In the genomic region with DNA sequence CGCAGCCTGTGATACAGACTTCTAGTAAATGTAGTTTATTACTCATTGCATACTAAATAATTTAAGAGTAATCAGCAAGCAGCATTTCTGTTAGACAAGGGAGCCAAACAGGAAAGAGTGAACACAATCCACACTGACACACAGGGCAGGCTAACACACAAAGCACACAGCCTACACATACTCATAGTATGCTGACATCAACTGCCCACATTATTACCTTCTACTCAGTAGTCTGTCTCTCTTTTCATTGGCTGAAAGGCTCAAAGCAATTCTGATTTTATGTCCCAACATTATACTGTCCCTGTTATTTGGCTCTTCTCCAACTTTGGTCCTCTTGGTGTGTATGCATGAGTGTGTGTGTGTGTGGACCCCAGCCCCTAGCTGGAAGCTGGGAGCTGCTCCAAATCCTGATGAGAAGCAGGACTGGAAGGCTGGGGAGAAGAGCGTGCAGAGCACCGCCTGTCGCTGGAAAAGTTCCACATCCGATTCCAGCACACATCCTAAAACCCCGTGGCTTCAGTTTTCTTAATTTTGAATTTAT, we compare ENCODE assay signal across 23 mouse cellular contexts.
DNase-seq lines count a peak whose midpoint lies in the region; ATAC-seq and TF ChIP-seq lines count a peak whose summit lies in the region.
"Had no signal": no experiment of that assay in that cellular context is flagged by ENCODE, and none has a peak within 500 bp of the region (broad histone marks: within the 10 kb centered on the region; RNA-seq: fewer than 3 reads in every experiment).

No protein-coding gene starts in this region.

- H3K4me2 ChIP-seq in forebrain, embryonic 14.5 days (ENCODE audit: low read length): no peak overlapping the region
- no peak overlapping the region for H3K4me2 ChIP-seq in forebrain, embryonic 11.5 days (ENCODE audit: low read depth, low read length, severe bottlenecking)
- no peak overlapping the region for H3K4me2 ChIP-seq in hindbrain, embryonic 15.5 days
- H3K4me2 ChIP-seq in hindbrain, postnatal 0 days (ENCODE audit: low read depth, low read length): no peak overlapping the region
- no peak overlapping the region for H3K4me2 ChIP-seq in midbrain, embryonic 15.5 days
- H3K4me2 ChIP-seq in midbrain, embryonic 16.5 days (ENCODE audit: low read length): no peak overlapping the region
- H3K4me2 ChIP-seq in stomach, embryonic 15.5 days: no peak overlapping the region
- H3K4me2 ChIP-seq: embryonic facial prominence, embryonic 13.5 days; heart, embryonic 13.5 days; limb, embryonic 15.5 days; midbrain, embryonic 13.5 days had no signal

- H3K4me1 ChIP-seq in forebrain, embryonic 14.5 days (ENCODE audit: control insufficient read depth, insufficient read depth, low read length): no peaks in the 10 kb centered on the region
- H3K4me1 ChIP-seq in forebrain, embryonic 11.5 days (replicated peaks; ENCODE audit: control insufficient read depth, insufficient read depth, low read length): no peaks in the 10 kb centered on the region
- no peaks in the 10 kb centered on the region for H3K4me1 ChIP-seq in hindbrain, embryonic 15.5 days (replicated peaks)
- H3K4me1 ChIP-seq in hindbrain, postnatal 0 days (ENCODE audit: insufficient read depth, low read length): no peaks in the 10 kb centered on the region
- no peaks in the 10 kb centered on the region for H3K4me1 ChIP-seq in midbrain, embryonic 15.5 days
- no peaks in the 10 kb centered on the region for H3K4me1 ChIP-seq in midbrain, embryonic 16.5 days (ENCODE audit: control insufficient read depth, insufficient read depth, low read length)
- H3K4me1 ChIP-seq in stomach, embryonic 15.5 days: no peaks in the 10 kb centered on the region
- H3K4me1 ChIP-seq: embryonic facial prominence, embryonic 13.5 days; midbrain, embryonic 13.5 days had no signal

- no peaks in the 10 kb centered on the region for H3K9me3 ChIP-seq in forebrain, embryonic 14.5 days (replicated peaks; ENCODE audit: control insufficient read depth, low read length)
- no peaks in the 10 kb centered on the region for H3K9me3 ChIP-seq in forebrain, embryonic 11.5 days (ENCODE audit: control insufficient read depth, low read length)
- no peaks in the 10 kb centered on the region for H3K9me3 ChIP-seq in hindbrain, embryonic 15.5 days
- H3K9me3 ChIP-seq in hindbrain, postnatal 0 days (ENCODE audit: low read length): no peaks in the 10 kb centered on the region
- no peaks in the 10 kb centered on the region for H3K9me3 ChIP-seq in midbrain, embryonic 15.5 days
- H3K9me3 ChIP-seq in midbrain, embryonic 16.5 days (replicated peaks; ENCODE audit: control insufficient read depth, low read length, poor library complexity, severe bottlenecking): no peaks in the 10 kb centered on the region
- no peaks in the 10 kb centered on the region for H3K9me3 ChIP-seq in stomach, embryonic 15.5 days
- H3K9me3 ChIP-seq: embryonic facial prominence, embryonic 13.5 days; heart, embryonic 13.5 days; limb, embryonic 15.5 days; megakaryocyte, embryonic 14.5 days; midbrain, embryonic 13.5 days had no signal

- 87% methylated on average over 6 of the region's 6 CpGs for WGBS in forebrain, embryonic 14.5 days
- WGBS in forebrain, embryonic 11.5 days: 97% methylated on average over 6 of the region's 6 CpGs
- WGBS in hindbrain, embryonic 15.5 days: 75% methylated on average over 6 of the region's 6 CpGs
- WGBS in hindbrain, postnatal 0 days: 66% methylated on average over 6 of the region's 6 CpGs
- WGBS in midbrain, embryonic 15.5 days: 90% methylated on average over 6 of the region's 6 CpGs
- WGBS in midbrain, embryonic 16.5 days: 90% methylated on average over 6 of the region's 6 CpGs
- WGBS in stomach, embryonic 15.5 days: 69% methylated on average over 6 of the region's 6 CpGs

- TF ChIP-seq CTCF in hindbrain, postnatal 0 days (IDR thresholded peaks at IDR 0.05; ENCODE audit: low read depth): no peak

- H3K27me3 ChIP-seq in forebrain, embryonic 14.5 days (replicated peaks; ENCODE audit: control insufficient read depth, insufficient read depth, low read length): no peaks in the 10 kb centered on the region
- H3K27me3 ChIP-seq in forebrain, embryonic 11.5 days (ENCODE audit: control insufficient read depth, insufficient read depth, low read length): no peaks in the 10 kb centered on the region
- H3K27me3 ChIP-seq in hindbrain, embryonic 15.5 days: no peaks in the 10 kb centered on the region
- no peaks in the 10 kb centered on the region for H3K27me3 ChIP-seq in hindbrain, postnatal 0 days (ENCODE audit: insufficient read depth, low read length)
- H3K27me3 ChIP-seq in midbrain, embryonic 15.5 days (replicated peaks): no peaks in the 10 kb centered on the region
- no peaks in the 10 kb centered on the region for H3K27me3 ChIP-seq in midbrain, embryonic 16.5 days (ENCODE audit: control insufficient read depth, insufficient read depth, low read depth, low read length)
- no peaks in the 10 kb centered on the region for H3K27me3 ChIP-seq in stomach, embryonic 15.5 days (replicated peaks)
- H3K27me3 ChIP-seq: embryonic facial prominence, embryonic 13.5 days; heart, embryonic 13.5 days; limb, embryonic 15.5 days; megakaryocyte, embryonic 14.5 days; midbrain, embryonic 13.5 days had no signal

- ATAC-seq in forebrain, embryonic 14.5 days: 0 out of 2 replicates have a peak, but pooled peaks have one; percentile 20
- no peak for ATAC-seq in forebrain, embryonic 11.5 days (replicated peaks; ENCODE audit: low FRiP score)
- ATAC-seq in hindbrain, embryonic 15.5 days (ENCODE audit: low FRiP score, low read depth): peak; percentile 50
- ATAC-seq in hindbrain, postnatal 0 days: no peak
- ATAC-seq in midbrain, embryonic 15.5 days (replicated peaks): 0 out of 2 replicates have a peak, but pooled peaks have one; percentile 39
- ATAC-seq in midbrain, embryonic 16.5 days: no peak
- peak; percentile 19; the same call in 1 of the 2 replicates for ATAC-seq in stomach, embryonic 15.5 days (ENCODE audit: insufficient read depth, low FRiP score, low read depth)
- ATAC-seq in granulocyte monocyte progenitor cell, adult 5-6 weeks (replicated peaks; ENCODE audit: poor library complexity, severe bottlenecking): no peak
- ATAC-seq: midbrain, embryonic 13.5 days had no signal

- H3K9ac ChIP-seq in forebrain, embryonic 14.5 days (ENCODE audit: low read length): no peak overlapping the region
- no peak overlapping the region for H3K9ac ChIP-seq in forebrain, embryonic 11.5 days (ENCODE audit: low read length)
- H3K9ac ChIP-seq in hindbrain, embryonic 15.5 days: no peak overlapping the region
- no peak overlapping the region for H3K9ac ChIP-seq in hindbrain, postnatal 0 days (replicated peaks; ENCODE audit: low read length)
- H3K9ac ChIP-seq in midbrain, embryonic 15.5 days: no peak overlapping the region
- H3K9ac ChIP-seq in midbrain, embryonic 16.5 days (ENCODE audit: low read depth, low read length): no peak overlapping the region
- H3K9ac ChIP-seq in stomach, embryonic 15.5 days: no peak overlapping the region
- H3K9ac ChIP-seq: embryonic facial prominence, embryonic 13.5 days; heart, embryonic 13.5 days; limb, embryonic 15.5 days; liver, embryonic 14.5 days; midbrain, embryonic 13.5 days had no signal

- DNase-seq in forebrain, embryonic 14.5 days (ENCODE audit: low spot score): no peak
- no peak for DNase-seq in forebrain, embryonic 11.5 days (ENCODE audit: low spot score)
- no peak for DNase-seq in hindbrain, postnatal 0 days (ENCODE audit: low spot score)
- DNase-seq: adrenal gland, postnatal 10 days; cerebellum, adult 2 months; cerebellum, postnatal 25 days; gastrocnemius, postnatal 10 days; heart, adult 18-20 months; heart, postnatal 14 days; kidney, adult 11 months; kidney, postnatal 4 days; lung, postnatal 36 days had no signal

- H3K4me3 ChIP-seq in forebrain, embryonic 14.5 days (ENCODE audit: low read depth, low read length): no peak overlapping the region
- H3K4me3 ChIP-seq in forebrain, embryonic 11.5 days (ENCODE audit: low read depth, low read length): no peak overlapping the region
- no peak overlapping the region for H3K4me3 ChIP-seq in hindbrain, embryonic 15.5 days
- no peak overlapping the region for H3K4me3 ChIP-seq in hindbrain, postnatal 0 days (ENCODE audit: low read length)
- no peak overlapping the region for H3K4me3 ChIP-seq in midbrain, embryonic 15.5 days
- H3K4me3 ChIP-seq in midbrain, embryonic 16.5 days (ENCODE audit: low read depth, low read length): no peak overlapping the region
- no peak overlapping the region for H3K4me3 ChIP-seq in stomach, embryonic 15.5 days (replicated peaks)
- H3K4me3 ChIP-seq: embryonic facial prominence, embryonic 13.5 days; heart, embryonic 13.5 days; limb, embryonic 15.5 days; megakaryocyte, embryonic 14.5 days; midbrain, embryonic 13.5 days had no signal

- peaks cover 38% of the 10 kb centered on the region for H3K36me3 ChIP-seq in forebrain, embryonic 14.5 days (ENCODE audit: control insufficient read depth, insufficient read depth, low read length)
- H3K36me3 ChIP-seq in forebrain, embryonic 11.5 days (ENCODE audit: control insufficient read depth, insufficient read depth, low read length): peaks cover 3% of the 10 kb centered on the region; the same call in 1 of the 2 replicates
- H3K36me3 ChIP-seq in hindbrain, embryonic 15.5 days: no peaks in the 10 kb centered on the region
- H3K36me3 ChIP-seq in hindbrain, postnatal 0 days (ENCODE audit: insufficient read depth, low read length): 0 out of 2 replicates have a peak, but pooled peaks cover 7% of the 10 kb centered on the region
- H3K36me3 ChIP-seq in midbrain, embryonic 15.5 days (replicated peaks): no peaks in the 10 kb centered on the region
- H3K36me3 ChIP-seq in midbrain, embryonic 16.5 days (ENCODE audit: control insufficient read depth, insufficient read depth, low read length): no peaks in the 10 kb centered on the region
- peaks cover 14% of the 10 kb centered on the region; the same call in 1 of the 2 replicates for H3K36me3 ChIP-seq in stomach, embryonic 15.5 days

- H3K27ac ChIP-seq in forebrain, embryonic 14.5 days (ENCODE audit: low read depth, low read length): no peak overlapping the region
- no peak overlapping the region for H3K27ac ChIP-seq in forebrain, embryonic 11.5 days (ENCODE audit: low read depth, low read length)
- no peak overlapping the region for H3K27ac ChIP-seq in hindbrain, embryonic 15.5 days (replicated peaks)
- H3K27ac ChIP-seq in hindbrain, postnatal 0 days: no peak overlapping the region
- no peak overlapping the region for H3K27ac ChIP-seq in midbrain, embryonic 15.5 days
- no peak overlapping the region for H3K27ac ChIP-seq in midbrain, embryonic 16.5 days (ENCODE audit: low read length)
- no peak overlapping the region for H3K27ac ChIP-seq in stomach, embryonic 15.5 days
- H3K27ac ChIP-seq: embryonic facial prominence, embryonic 13.5 days; heart, embryonic 13.5 days; limb, embryonic 15.5 days; liver, embryonic 14.5 days; midbrain, embryonic 13.5 days had no signal

Comparison
In these comparisons a context has a peak if more than half of its experiments do, and no peak if none do; other contexts are left out.
1. ATAC-seq: peak in forebrain, embryonic 14.5 days (single experiment), hindbrain, embryonic 15.5 days (single experiment), midbrain, embryonic 15.5 days (single experiment) and stomach, embryonic 15.5 days (single experiment); none in forebrain, embryonic 11.5 days (single experiment), hindbrain, postnatal 0 days (single experiment), midbrain, embryonic 16.5 days (single experiment) and granulocyte monocyte progenitor cell, adult 5-6 weeks (single experiment).